Mouse (Mus musculus): ENCODE measurements around the gene Zfp804b.

The Zfp804b gene

GRCm38 (mm10) chr5:6769357-6769892, 575.1 kb downstream of the Zfp804b start:
- ChIA-PET CTCF (no interaction called here), POLR2A (no interaction called here)

Measured in embryonic stem cell, embryonic (primary cell).